Mouse (Mus musculus) left cerebral cortex, postnatal 14 days (tissue): ENCODE measurements around the gene Casq1. TPM values are rescaled to one million over a fixed set of nuclear protein-coding genes. Genes with fewer than 3 reads are reported as not detected.
"Not testable (repeated sequence)": the region's sequence is repeated elsewhere in the genome, so short reads cannot be mapped to it uniquely, and the experiment has no call there.

ENCODE experiments used
- DNase-seq, 2 experiments: peaks; one replicate each; pipeline ENCODE4 v3.0.0; 2021 to 2022; ENCODE audit warnings: low spot score in 2 of 2, mixed read lengths in 1 of 2
- intact Hi-C: fragments of 180-260 bp; cut with DNase I; formaldehyde crosslinking; loops from one replicate; pipeline ENCODE4 v1.15.1; 2025
- long read RNA-seq, 2 experiments: library from polyadenylated mRNA; stranded (forward); transcript quantifications; one replicate each; pipeline ENCODE4 v2.0.0; 2021
- total RNA-seq, 2 experiments: library from RNA; stranded (reverse); gene quantifications; 2 replicates each; pipeline ENCODE4 v1.2.3; 2021

Gene Casq1
- total RNA-seq, result under 1 TPM in 1 of 2 experiments, not detected in 1; 0.55 TPM
- long read RNA-seq, experiment 1, partial matches to known transcripts, result 0 of 1 reads
- long read RNA-seq, experiment 1, other reads (novel, unspliced or antisense), result 1 of 1 reads
- long read RNA-seq, experiment 2, partial matches to known transcripts, result 0 of 1 reads
- long read RNA-seq, experiment 2, other reads (novel, unspliced or antisense), result 1 of 1 reads

DNA sequence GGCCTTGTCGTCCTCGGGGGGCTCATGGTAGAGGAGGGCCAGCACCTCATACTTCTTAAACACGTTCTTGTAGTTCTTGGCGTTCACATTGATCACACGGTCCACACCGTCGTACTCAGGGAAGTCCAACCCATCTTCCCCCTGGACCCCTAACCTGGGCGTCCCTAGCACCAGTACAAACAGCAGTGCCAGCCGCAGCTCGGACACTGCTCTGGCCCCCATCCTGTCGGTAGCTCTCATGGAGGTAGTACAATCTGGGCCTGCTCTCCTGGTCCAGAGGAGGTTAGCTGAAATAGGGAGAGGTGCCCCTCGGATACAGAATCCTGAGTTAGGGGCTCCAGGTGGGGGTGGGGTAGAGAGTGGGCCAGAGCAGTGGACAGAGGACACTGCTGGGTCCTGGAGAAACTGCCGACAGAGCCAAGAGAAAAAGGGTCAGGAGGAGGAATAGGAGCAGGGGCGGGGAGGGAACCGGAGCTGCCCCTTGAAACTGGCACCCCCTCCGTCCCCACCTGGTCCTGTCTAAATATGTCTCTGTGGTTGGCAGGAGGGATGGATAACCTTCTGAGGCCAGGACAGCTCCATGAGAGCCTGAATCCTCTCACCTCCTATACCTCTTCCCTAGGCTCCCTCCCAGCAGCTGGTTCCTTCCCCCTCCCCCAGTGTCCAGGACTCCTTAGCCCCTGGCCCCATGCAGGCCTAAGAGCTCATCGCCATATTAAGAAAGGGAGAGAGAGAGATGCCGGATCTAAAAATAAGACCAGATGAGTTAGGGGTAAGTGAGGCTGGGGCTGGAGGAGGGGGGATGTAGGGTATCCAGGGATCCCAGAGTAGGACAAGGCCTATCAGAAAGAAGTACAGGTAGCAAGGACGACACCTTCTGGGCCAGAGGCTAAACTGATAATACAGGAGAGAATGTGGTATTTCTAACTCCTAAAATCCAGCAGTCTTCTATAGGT, at the start of gene Casq1:
Casq1 (minus strand) TSS at position 418 of the 956 bp plus-strand sequence.
- intact Hi-C loops, result loop anchor here (5.0 kb wide), 1 partner anchor 72 kb away; the partner anchor contains the start of gene Dcaf8
- DNase-seq, result no peak

DNA sequence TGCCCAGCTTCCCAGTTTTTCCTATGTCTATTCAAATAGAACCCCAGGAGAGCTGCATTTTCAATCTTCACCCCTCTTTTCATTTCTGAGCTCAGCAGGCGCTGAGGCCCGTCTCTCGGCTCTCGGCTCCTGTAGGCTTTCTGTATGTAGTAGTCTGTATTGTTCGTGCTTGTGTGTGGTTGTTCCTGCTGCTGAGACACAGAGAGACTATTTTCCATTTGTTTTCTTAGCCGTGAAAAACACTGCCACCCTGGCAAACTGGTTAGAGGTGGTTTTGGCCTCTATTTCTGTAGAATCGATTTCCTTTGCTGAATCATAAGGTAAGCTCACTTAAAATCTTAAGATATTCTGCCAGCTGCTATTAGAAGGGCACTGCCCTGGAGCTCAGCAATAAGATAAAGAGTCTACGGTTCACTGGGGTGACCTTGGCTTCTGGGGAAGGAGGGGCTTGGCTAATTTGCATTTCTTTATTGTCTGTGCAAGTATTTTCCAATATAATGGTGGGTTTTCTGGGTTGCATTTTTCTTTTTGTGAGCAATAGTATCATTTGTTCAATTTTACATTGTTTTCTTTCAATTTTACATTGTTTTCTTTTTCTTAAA, 41.9 kb upstream of the Casq1 start, which contains the start of gene Igsf8:
Igsf8 (plus strand) TSS at position 165 of the 602 bp plus-strand sequence.
- intact Hi-C loops, result no loop called here
- DNase-seq, result no peak

DNA sequence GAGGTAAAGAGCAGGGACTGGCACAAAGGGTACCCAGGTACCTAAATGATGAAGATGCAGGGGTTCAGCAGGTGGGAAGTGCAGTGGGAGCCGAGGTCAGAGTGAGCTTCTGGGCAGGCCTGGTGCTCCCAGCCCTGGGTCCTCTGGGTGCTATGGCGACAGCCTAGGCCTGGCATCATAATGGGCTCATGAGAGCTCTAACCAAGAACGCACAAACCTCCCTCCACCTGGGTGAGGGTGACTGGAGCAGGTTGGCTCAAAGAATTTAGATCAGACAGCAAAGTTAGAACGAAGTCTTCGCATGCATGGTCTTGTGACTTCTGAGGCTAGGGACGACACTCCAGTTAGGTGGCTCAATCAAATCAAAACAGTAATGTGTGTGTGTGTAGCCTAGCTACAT, 38.6 kb upstream of the Casq1 start, which contains the start of gene Atp1a4:
Atp1a4 (minus strand) TSS at position 101 of the 400 bp plus-strand sequence.
- intact Hi-C loops, result no loop called here
- DNase-seq, result no peak

DNA sequence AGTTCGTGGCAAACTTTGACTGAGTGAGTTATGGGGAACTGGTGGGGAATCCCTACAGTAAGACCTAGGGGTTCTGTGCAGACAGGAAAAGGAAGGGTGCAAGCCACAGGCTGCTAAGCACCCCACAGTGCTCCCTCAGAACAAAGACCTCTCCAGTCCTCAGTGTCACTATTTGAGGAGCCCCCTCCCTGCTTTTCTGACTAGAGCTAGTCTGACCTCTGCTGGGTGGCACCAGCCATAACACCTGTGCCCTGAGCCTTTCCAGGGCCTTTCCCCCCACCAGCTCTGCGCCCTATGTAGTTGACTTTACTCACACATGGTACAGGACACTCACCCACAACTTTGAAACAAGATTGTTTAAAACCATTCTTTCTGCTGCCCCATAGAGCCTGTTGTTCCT, 28.0 kb upstream of the Casq1 start:
- no peak for DNase-seq

DNA sequence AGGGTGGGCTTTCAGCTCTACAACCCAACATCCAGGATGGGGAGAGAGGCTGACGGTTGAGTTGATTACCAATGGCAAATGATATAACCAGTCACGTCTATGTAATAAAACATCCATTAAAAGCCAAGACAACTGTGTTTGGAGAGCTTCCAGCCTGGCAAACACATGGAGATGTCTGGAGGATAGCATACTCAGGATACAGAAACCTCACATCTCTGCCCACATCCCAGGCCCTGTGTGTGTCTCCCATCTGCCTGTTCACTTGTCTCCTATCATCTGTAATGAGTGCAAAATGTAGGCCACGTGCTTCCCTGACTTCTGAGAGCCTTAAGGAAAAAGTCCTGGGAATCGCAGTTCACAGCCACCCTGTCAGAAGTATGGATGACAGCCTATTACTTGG, 27.5 kb upstream of the Casq1 start:
- peak in 1 of 2 experiments; percentile 25 for DNase-seq
- intact Hi-C loops, result no loop called here

More for the DNA sequence above, 28.0 kb upstream of the Casq1 start:
- intact Hi-C loops, result no loop called here

DNA sequence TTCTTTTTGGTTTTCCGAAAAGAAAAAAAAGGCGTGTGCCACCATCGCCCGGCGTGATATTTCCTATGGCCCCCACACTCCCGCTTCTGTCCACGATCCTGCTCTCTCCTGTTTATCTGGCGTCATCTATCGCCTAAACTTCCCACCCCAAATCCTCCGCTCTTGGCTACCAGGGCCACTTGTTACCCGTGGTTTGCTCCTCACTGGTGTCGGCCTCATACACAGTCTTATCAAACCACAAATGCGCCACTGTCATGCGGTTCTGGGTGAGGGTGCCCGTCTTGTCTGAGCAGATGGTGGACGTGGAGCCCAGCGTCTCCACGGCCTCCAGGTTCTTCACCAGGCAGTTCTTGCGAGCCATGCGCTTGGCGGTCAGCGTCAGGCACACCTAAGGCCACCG, 25.0 kb upstream of the Casq1 start:
- intact Hi-C loops, result not testable (repeated sequence)

DNA sequence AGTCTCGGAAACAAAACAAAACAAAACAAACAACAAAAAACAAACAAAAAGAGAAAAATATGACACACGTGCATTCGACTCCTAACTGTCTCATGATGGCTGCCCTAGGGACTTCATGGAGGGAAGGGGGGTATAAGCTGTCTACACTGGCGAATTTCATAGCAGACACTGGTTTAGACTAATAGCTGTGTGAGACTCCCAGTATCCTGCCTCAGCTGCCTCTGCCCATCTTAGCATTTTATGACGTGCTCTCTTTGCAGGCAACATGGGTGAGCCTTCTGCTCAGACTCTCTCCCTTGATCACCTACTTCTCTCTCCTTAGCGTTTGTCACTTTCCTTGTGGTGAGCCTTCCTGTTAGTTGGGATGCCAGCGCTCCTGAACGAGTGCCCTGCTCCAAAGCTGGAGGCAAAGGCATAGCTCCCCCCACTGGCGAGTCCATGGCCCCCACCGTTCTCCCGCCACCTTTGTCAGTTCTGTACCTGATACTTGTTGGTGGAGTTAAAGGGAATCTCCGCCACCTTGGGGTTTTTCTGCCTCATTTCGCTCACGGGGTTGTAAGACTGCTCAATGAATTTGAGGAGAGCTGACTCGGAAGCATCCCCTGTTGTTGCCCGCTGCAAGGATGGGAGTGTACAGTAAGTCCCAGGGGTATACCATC, 24.0 kb upstream of the Casq1 start:
- DNase-seq, result no peak
- intact Hi-C loops, result no loop called here

More for the DNA sequence above, 25.0 kb upstream of the Casq1 start:
- DNase-seq, result not testable (repeated sequence)

DNA sequence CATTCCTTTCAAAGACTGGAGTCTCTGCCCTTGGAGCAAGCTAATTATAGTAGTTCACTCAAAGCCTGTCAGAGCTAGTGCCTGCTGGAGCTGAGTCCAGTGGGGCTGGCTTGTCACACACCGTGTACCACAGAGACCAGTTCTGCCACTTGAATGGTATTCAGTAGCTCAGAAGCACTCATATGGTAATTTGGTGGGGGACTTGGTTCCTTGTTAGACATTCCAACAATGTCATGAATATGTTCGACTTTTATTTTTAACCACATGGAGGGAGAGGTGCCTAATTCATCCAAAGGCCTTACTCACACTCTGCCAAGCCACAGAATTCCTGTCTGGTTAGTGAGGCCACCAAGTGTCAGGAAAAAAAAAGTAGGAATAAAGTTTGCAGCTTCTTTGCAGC, 22.7 kb upstream of the Casq1 start:
- DNase-seq, result peak in 1 of 2 experiments; percentile 33
- intact Hi-C loops, result no loop called here

DNA sequence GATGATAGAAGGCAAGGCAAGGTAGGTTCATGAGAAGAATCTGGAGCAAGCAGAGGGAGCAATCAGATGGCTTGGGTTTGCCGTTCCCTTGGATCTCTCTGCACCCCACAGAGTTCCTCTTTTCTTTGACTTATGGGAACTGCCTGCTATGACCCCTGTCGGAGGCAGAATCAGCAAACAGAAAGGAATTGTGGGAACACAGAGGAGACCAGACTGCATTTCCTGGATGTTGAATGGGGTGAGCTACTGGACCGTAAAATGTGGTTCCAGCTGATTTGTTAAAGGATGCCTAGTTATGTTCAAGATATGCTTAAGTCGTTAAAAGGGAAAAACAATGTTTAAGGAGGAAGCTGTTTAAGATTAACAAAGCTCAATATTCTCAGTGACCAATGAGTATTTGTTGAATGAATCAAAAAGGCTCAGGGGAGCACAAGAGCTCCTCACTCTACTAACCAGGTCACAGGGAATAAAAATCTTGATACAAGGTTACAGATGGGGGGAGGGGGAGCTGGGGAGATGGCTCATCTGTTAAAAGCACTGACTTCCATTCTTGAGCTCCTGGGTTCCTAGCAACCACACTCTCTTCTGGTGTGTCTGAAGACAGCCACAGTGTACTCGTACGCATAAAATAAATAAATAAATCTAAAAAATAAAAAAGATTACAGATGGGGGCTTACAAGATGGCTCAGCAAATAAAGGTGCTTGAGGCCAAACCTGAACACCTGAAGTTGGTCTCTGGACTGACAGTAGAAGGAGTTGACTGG, 21.5 kb upstream of the Casq1 start:
- intact Hi-C loops, result no loop called here
- no peak for DNase-seq

DNA sequence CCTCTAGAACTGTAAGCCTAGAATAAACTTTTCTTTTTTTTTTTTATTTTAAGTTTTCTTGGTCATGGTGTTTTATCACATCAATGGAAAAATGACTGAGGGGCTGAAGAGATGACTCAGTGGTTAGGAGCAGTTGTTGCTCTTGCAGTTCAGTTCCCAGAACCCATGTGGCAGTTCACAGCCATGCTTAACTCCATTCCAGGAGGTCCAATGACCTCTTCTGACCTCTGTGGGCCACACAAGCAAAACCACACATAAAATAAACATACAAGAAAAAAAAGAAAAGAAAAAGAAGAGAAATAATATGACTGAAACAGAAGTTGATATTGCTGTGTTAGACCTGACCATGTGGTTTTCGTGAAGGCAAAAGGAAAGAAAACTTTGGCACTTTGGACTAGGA, 9.5 kb upstream of the Casq1 start:
- intact Hi-C loops, result no loop called here
- no peak for DNase-seq

DNA sequence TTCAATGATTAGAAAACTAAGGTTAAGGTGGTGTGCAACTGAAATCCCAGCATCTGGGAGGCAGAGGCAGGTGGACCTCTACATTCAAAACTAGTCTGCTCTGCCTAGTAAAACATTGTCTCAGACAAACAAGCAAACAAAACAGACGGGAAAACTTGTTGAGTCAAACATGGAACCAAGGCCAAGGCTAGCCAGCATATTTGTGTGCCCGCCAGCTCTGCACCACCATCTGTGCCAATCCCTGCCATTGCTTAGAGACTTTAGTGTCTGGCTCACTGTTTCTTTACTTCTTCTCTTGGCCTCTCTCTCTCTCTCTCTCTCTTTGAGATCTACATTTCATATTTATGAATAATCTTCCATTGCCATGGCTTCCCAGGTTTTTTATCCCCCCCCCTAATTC, 8.5 kb upstream of the Casq1 start:
- intact Hi-C loops, result no loop called here
- no peak for DNase-seq

DNA sequence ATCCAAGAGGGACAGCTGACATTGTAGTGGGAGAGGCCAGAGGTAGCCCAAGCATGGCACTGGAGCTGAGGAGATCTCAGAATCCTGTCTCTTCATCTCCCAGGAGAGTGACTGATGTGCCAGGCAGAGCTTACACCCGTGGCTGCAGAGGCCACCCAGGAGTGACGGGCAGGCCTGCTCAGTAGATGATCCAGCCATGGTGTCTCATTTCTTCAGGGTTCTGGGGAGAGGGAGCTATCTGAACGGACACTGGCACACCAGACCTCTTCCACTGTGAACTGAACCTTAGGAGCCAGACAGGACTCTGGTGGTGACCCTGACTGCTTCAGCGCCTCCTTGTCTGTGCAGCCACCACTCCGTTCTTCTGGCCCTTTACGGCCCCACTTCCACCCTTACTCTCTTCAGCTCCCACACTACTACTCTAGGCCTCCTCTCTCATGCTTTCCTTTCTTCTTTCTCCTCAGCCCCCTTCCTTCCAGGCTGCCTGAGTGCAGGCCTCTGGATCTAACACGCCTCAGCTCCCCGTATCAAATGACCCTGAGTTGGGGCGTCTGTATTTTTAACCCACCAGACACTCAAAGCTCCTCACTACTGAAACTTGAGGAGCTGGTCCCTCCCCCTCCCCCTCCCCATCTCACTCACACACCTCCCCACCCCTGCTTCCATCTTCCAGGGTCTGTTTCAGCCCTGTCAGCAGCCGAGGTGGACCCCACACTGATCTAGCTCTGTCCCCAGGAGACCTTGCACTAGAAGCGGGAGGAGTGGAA, 1.8 kb upstream of the Casq1 start:
- intact Hi-C loops, result no loop called here
- DNase-seq, result no peak

DNA sequence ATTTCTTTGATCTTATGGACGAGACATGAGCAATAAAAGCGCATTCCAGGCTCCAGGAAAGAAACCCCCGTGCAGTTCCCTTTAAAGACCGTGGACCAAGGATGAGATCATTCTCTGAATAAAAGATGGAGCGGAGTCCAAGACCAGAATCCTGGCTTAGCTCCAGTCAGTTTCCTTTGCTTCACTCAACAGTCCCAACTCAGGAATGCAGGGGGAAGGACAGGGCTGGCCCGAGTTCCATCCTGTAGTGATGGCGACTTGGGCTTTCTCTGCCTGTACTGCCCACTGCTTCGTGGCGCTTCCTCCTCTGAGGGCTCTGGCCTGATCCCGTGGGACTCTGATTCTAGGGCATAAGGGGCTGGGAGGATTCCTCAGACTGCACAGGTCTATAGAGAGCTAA, 746 bp upstream of the Casq1 start:
- peak in 1 of 2 experiments; percentile 77 for DNase-seq
- intact Hi-C loops, result no loop called here

DNA sequence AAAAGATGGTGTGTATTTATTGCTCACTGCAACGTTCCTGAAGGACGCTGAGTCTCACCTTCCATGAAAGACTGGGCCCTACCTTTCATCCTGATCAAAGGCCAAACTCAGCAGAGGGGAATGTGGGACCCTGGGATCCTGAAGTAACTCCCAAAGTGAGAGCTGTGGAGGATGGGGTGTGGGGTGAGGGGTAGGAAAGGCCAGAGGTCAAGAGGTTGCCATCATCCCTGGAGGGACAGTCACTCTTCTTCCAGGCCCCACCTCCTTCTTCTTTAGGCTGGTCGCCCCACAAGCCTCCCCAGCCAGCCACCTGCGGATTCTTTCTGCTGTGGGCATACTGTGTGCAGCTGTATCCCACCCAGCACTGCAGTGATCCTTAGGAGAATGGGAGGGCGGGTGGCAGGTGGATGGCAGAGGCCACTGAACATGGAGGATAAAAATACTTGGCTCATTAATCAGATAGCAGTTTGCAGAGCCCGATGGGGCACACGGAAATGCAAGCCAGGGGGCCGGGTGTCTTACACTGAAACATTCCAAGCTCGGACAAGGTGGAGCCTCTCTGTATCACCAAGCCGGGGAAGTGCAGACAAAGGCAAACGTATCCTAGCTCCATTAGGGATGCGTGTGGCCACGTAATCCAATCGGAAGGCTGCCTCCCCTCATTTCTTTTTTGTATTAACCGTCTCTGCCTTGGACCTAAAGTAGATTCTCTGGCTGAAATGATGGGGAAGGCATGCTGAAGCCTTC, 1.3 kb downstream of the Casq1 start:
- intact Hi-C loops, result loop anchor here (5.0 kb wide), 1 partner anchor 71 kb away; the partner anchor contains the start of gene Dcaf8

DNA sequence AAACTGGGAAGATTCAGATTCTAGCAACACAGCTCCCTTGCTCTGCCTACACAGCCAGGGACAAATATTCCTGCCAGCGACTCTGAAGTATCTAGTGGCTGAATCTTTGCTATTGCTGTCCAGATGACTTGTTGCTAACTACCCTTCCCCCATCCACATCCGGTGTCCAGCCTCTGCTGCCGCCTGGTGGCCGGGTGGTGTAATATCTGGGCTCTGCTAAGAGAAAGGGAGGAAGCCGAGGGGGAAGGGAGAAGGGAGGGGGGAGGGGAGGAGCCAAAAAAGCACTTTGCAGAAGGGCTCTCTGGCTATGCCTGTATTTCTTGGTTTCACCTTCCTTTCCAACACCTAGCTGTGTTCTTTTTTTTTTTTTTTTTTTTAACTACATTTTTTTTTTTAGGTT, 2.5 kb downstream of the Casq1 start:
- DNase-seq, result peak; percentile 91 to 92
- intact Hi-C loops, result loop anchor here (5.0 kb wide), 1 partner anchor 70 kb away; the partner anchor contains the start of gene Dcaf8

More for the DNA sequence above, 1.3 kb downstream of the Casq1 start:
- no peak for DNase-seq

DNA sequence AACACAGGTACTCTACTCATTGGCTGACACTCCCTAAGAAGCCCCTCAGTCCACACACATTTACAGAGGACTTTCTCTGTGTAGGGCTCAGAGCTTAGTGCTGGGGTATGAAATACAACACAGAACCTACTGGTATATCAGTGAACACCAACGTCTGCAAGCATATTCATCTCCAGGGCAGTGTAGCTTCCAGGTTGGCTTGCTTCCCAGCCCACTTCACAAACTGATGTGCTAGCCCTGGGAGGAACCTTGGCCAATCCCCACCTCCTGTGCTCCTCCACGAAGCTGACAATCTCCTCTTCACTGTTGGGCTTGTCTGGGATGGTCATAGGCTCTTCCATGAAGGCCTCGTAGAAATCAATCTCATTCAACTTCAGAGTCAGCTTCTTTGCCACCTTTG, 4.9 kb downstream of the Casq1 start:
- DNase-seq, result no peak
- intact Hi-C loops, result loop anchor here (5.0 kb wide), 1 partner anchor 67 kb away; the partner anchor contains the start of gene Dcaf8

DNA sequence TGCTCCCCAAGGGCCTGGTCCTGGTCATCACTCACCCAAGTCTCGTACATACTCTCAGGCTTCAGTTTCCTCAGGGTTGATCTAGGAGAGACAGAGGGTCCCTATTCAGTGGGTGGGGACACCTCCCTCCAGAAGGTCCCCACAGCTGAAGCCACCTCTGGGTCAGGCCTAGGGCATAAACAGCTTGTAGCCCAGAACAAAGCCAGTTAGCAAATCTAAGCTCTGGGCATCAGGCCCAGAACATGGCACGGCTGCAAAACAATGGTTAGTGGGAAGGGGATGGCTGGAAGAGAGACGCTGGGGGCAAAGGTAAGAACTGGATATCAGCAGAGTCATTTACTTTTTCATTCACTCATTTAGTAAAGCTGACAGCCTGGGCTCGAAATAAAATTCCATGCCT, 5.9 kb downstream of the Casq1 start:
- no peak for DNase-seq
- intact Hi-C loops, result no loop called here
